Mouse (Mus musculus) CH12.LX (cell line): Measurements from ENCODE around the gene Tmco4.

Experiments
- CTCF ChIP-seq, 2 experiments: IDR thresholded peaks in 1 of 2; conservative IDR thresholded peaks in 1 of 2; 2 replicates each; pipeline ENCODE4 v1.5.1; 2011 to 2012; ENCODE audit warnings: low read depth in 2 of 2, low read length in 2 of 2, improper control_type of control experiment in 1 of 2, inconsistent platforms in 1 of 2, mild to moderate bottlenecking in 1 of 2, moderate library complexity in 1 of 2
- POLR2A ChIP-seq: IDR thresholded peaks from 2 replicates; pipeline ENCODE4 v1.6.1; 2011; ENCODE audit warnings: low read depth, mild to moderate bottlenecking, improper control_type of control experiment, low read length

DNA sequence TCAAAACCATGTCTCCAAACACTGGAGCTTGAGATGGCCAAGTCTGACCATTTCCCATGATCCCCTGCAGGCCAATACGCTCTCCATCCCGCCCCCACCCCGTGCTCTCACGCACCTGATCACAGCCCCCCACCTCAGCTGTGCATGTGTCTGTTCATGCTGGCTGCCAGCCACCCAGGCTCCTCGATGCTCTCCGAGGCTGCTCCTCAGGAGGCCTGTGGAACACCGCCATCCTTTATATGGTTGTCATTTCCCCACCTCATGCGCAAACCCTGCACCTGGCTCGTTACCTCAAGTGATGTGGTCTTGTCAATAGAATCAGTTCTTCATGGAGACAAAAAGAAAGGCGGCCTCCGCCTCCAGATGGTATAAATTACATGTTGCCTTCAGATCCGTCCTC, 59.8 kb downstream of the Tmco4 start:
- TF ChIP-seq POLR2A (no peak), CTCF (conservative IDR thresholded peaks at IDR 0.05 in 1 of 2, IDR thresholded peaks at IDR 0.05 in 1 of 2; ENCODE audit: low read depth in 2 of 2, low read length in 2 of 2) (no peak)
